Mouse (Mus musculus): ENCODE data around the gene Pdzk1. TPM values are rescaled to one million over a fixed set of nuclear protein-coding genes. Genes with fewer than 3 reads are reported as not detected.

The Pdzk1 gene
- 28.7 TPM for polyA plus RNA-seq (2014; fragmentation: Illumina TruSeq; extraction: RNeasy Lipid Tissue Mini Kit (QIAGEN cat#74804); ENCODE audit: low read depth, low replicate concordance)

GRCm38 (mm10) chr3:96828984-96829383 lies at the start of gene Pdzk1, which contains the start of gene Cd160:
Gene Pdzk1, plus strand, starts transcription at chr3:96829284.
Gene Cd160, minus strand, starts transcription at chr3:96829351.

DNA sequence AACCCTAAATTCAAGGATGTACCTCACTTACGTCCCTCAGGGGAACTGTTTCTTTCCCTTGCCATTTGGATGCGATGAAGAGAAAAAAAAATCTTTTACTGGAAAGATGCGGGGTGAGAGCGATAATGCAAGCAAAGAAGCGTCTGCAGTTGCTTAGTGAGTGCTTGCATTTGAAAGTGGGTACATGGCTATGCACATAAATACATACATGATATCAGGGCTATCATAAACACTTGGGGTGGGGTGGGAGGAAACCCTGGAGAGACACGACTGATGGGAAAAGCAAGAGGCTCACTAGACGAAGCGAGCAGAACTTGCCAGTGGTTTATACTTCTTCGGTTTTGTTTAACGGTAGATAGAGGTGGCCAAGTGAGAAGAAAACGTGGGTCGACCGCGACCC lies 75.3 kb downstream of the Pdzk1 start, which contains the start of gene Gja5:
Gja5 (plus strand) TSS at position 301 of the 400 bp plus-strand sequence.

DNA sequence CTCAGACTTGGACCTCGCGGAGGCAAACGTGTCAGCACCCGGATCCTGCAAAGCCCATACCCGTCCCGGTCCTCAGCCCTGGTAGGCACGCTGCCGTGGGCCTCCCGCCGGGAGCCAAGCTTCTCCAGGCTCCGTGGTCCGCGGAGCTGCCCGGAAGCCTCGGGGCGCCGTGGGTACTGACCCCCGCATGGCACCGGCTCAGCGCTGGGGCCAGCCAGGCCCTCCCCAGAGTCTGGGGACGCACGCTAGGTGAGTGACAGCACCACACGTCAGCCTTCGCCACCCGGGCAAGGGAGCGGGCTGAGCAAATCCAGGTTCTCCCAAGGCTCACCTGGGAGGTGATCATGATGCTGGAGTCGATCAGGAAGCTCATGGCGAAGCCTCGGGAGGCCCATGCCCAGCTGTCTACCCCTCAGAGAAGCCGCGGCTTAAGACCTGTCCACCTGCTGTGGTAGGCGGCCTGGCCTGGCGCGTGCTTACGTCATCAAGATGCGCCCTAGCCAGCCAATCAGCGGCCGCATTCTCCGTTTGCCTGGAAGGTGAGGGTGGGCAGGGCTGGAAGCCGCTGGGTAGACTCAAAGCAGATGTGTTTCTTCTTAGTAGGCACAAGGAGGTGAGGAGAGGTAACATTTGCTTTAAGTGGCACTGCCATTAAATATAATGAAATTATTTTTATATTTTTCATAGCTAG lies 75.9 kb downstream of the Pdzk1 start, which contains the start of gene Gpr89:
Gpr89 (minus strand) TSS at position 496 of the 691 bp plus-strand sequence.

Other genes with a start within 250 kb of the Pdzk1 start
- gene Polr3gl, start 235.1 kb upstream of the Pdzk1 start, polyA plus RNA-seq (2014; fragmentation: Illumina TruSeq; extraction: RNeasy Lipid Tissue Mini Kit (QIAGEN cat#74804); ENCODE audit: low read depth, low replicate concordance): 22.8 TPM
- not detected for gene Ankrd34a, start 232.6 kb upstream of the Pdzk1 start, polyA plus RNA-seq (2014; fragmentation: Illumina TruSeq; extraction: RNeasy Lipid Tissue Mini Kit (QIAGEN cat#74804); ENCODE audit: low read depth, low replicate concordance)
- gene Lix1l, start 228.1 kb upstream of the Pdzk1 start, polyA plus RNA-seq (2014; fragmentation: Illumina TruSeq; extraction: RNeasy Lipid Tissue Mini Kit (QIAGEN cat#74804); ENCODE audit: low read depth, low replicate concordance): 3.8 TPM
- gene Rbm8a, start 199.4 kb upstream of the Pdzk1 start, polyA plus RNA-seq (2014; fragmentation: Illumina TruSeq; extraction: RNeasy Lipid Tissue Mini Kit (QIAGEN cat#74804); ENCODE audit: low read depth, low replicate concordance): 21.6 TPM
- 14.7 TPM for gene Pex11b, start 193.9 kb upstream of the Pdzk1 start, polyA plus RNA-seq (2014; fragmentation: Illumina TruSeq; extraction: RNeasy Lipid Tissue Mini Kit (QIAGEN cat#74804); ENCODE audit: low read depth, low replicate concordance)
- not detected for gene Gm42957, start 193.8 kb upstream of the Pdzk1 start, polyA plus RNA-seq (2014; fragmentation: Illumina TruSeq; extraction: RNeasy Lipid Tissue Mini Kit (QIAGEN cat#74804); ENCODE audit: low read depth, low replicate concordance)
- 0.26 TPM for gene Itga10, start 183.7 kb upstream of the Pdzk1 start, polyA plus RNA-seq (2014; fragmentation: Illumina TruSeq; extraction: RNeasy Lipid Tissue Mini Kit (QIAGEN cat#74804); ENCODE audit: low read depth, low replicate concordance)
- not detected for gene Ankrd35, start 159.2 kb upstream of the Pdzk1 start, polyA plus RNA-seq (2014; fragmentation: Illumina TruSeq; extraction: RNeasy Lipid Tissue Mini Kit (QIAGEN cat#74804); ENCODE audit: low read depth, low replicate concordance)
- gene Pias3, start 132.9 kb upstream of the Pdzk1 start, polyA plus RNA-seq (2014; fragmentation: Illumina TruSeq; extraction: RNeasy Lipid Tissue Mini Kit (QIAGEN cat#74804); ENCODE audit: low read depth, low replicate concordance): 2.7 TPM
- not detected for gene Nudt17, start 120.7 kb upstream of the Pdzk1 start, polyA plus RNA-seq (2014; fragmentation: Illumina TruSeq; extraction: RNeasy Lipid Tissue Mini Kit (QIAGEN cat#74804); ENCODE audit: low read depth, low replicate concordance)
- gene Polr3c, start 101.7 kb upstream of the Pdzk1 start, polyA plus RNA-seq (2014; fragmentation: Illumina TruSeq; extraction: RNeasy Lipid Tissue Mini Kit (QIAGEN cat#74804); ENCODE audit: low read depth, low replicate concordance): 11.7 TPM
- gene Rnf115, start 101.6 kb upstream of the Pdzk1 start, polyA plus RNA-seq (2014; fragmentation: Illumina TruSeq; extraction: RNeasy Lipid Tissue Mini Kit (QIAGEN cat#74804); ENCODE audit: low read depth, low replicate concordance): 65.2 TPM
- gene Cd160, start 67 bp downstream of the Pdzk1 start, polyA plus RNA-seq (2014; fragmentation: Illumina TruSeq; extraction: RNeasy Lipid Tissue Mini Kit (QIAGEN cat#74804); ENCODE audit: low read depth, low replicate concordance): 0.48 TPM
- gene Gja5, start 75.4 kb downstream of the Pdzk1 start, polyA plus RNA-seq (2014; fragmentation: Illumina TruSeq; extraction: RNeasy Lipid Tissue Mini Kit (QIAGEN cat#74804); ENCODE audit: low read depth, low replicate concordance): 0.32 TPM
- 11.7 TPM for gene Gpr89, start 76.1 kb downstream of the Pdzk1 start, polyA plus RNA-seq (2014; fragmentation: Illumina TruSeq; extraction: RNeasy Lipid Tissue Mini Kit (QIAGEN cat#74804); ENCODE audit: low read depth, low replicate concordance)
- gene Gja8, start 96.7 kb downstream of the Pdzk1 start, polyA plus RNA-seq (2014; fragmentation: Illumina TruSeq; extraction: RNeasy Lipid Tissue Mini Kit (QIAGEN cat#74804); ENCODE audit: low read depth, low replicate concordance): not detected

All from liver, adult 10 weeks (tissue).